Mouse (Mus musculus): Measurements from ENCODE around the gene Slc30a9. TPM values are rescaled to one million over a fixed set of nuclear protein-coding genes. Genes with fewer than 3 reads are reported as not detected.

Gene Slc30a9
- polyA plus RNA-seq (2015; fragmentation: Nextera tagmentation; extraction: Ambion mirVana) = 70.1 and 79.1 TPM in 2 replicates

GRCm38 (mm10) chr5:67306698-67307521 lies at the start of gene Slc30a9:
Slc30a9 (plus strand) TSS chr5:67306955.

GRCm38 (mm10) chr5:67260531-67261371 lies 46.0 kb upstream of the Slc30a9 start, which contains the start of gene Tmem33:
Tmem33 (plus strand) TSS chr5:67260565.

Other genes with a start within 250 kb of the Slc30a9 start
- gene Phox2b, start 207.7 kb upstream of the Slc30a9 start, polyA plus RNA-seq (2015; fragmentation: Nextera tagmentation; extraction: Ambion mirVana) = not detected in 2 replicates
- 81.6 and 87.0 TPM in 2 replicates for gene Tmem33, start 46.4 kb upstream of the Slc30a9 start, polyA plus RNA-seq (2015; fragmentation: Nextera tagmentation; extraction: Ambion mirVana)
- gene Bend4, start 121.4 kb downstream of the Slc30a9 start, polyA plus RNA-seq (2015; fragmentation: Nextera tagmentation; extraction: Ambion mirVana) = 0.49 and 0.75 TPM in 2 replicates

Measured in spleen, postnatal 0 days (tissue).